Mouse (Mus musculus) megakaryocyte, embryonic 14.5 days (primary cell): ENCODE measurements around the gene Clnk. TPM values are rescaled to one million over a fixed set of nuclear protein-coding genes. Genes with fewer than 3 reads are reported as not detected.

Experiments
- H3K27me3 ChIP-seq: replicated peaks from 2 replicates; pipeline ENCODE3; 2012; ENCODE audit warnings: inconsistent platforms
- H3K36me3 ChIP-seq: replicated peaks from 2 replicates; pipeline ENCODE3; 2012; ENCODE audit warnings: low read length, inconsistent platforms, mixed read lengths
- H3K4me1 ChIP-seq: 2 replicates; pipeline ENCODE4 v1.6.1; 2012; ENCODE audit warnings: inconsistent platforms
- H3K4me3 ChIP-seq: replicated peaks from 2 replicates; pipeline ENCODE3; 2012; ENCODE audit warnings: moderate library complexity, mild to moderate bottlenecking, inconsistent platforms
- H3K9me3 ChIP-seq: 2 replicates; pipeline ENCODE4 v1.6.1; 2012; ENCODE audit warnings: inconsistent platforms
- FLI1 ChIP-seq: IDR thresholded peaks from 2 replicates; pipeline ENCODE4 v1.6.1; 2012; ENCODE audit warnings: low read length, inconsistent platforms, mixed read lengths
- GATA1 ChIP-seq: IDR thresholded peaks from 3 replicates; pipeline ENCODE4 v1.6.1; 2012; ENCODE audit warnings: mixed read lengths, low read length, inconsistent platforms, borderline replicate concordance
- polyA plus RNA-seq: library from polyadenylated mRNA; stranded (reverse); fragments of >175 nt; gene quantifications from 2 replicates; pipeline ENCODE4 v1.2.3, GENCODE M21; 2012; ENCODE audit warnings: low replicate concordance; ENCODE audit not compliant: insufficient read depth

Gene Clnk
- polyA plus RNA-seq, 1 experiment, result not detected

GRCm38 (mm10) chr5:38813391-38814109 lies 63.1 kb downstream of the Clnk start:
- peaks cover 4% of the 10 kb centered on the region for H3K27me3 ChIP-seq
- H3K4me3 ChIP-seq, result no peak overlapping the region
- H3K4me1 ChIP-seq, result peaks cover 29% of the 10 kb centered on the region
- H3K36me3 ChIP-seq, result no peaks in the 10 kb centered on the region
- no peaks in the 10 kb centered on the region for H3K9me3 ChIP-seq
- TF ChIP-seq FLI1, result no peak
- no peak for TF ChIP-seq GATA1

GRCm38 (mm10) chr5:38812916-38813315 lies 63.7 kb downstream of the Clnk start:
- TF ChIP-seq GATA1 (no peak), FLI1 (no peak)
- Histone ChIP-seq H3K4me1 (peaks cover 22% of the 10 kb centered on the region), H3K27me3 (peaks cover 4% of the 10 kb centered on the region), H3K9me3 (no peaks in the 10 kb centered on the region), H3K36me3 (no peaks in the 10 kb centered on the region), H3K4me3 (no peak overlapping the region)

GRCm38 (mm10) chr5:38812386-38812785 lies 64.2 kb downstream of the Clnk start:
- no peaks in the 10 kb centered on the region for H3K36me3 ChIP-seq
- no peak overlapping the region for H3K4me3 ChIP-seq
- peaks cover 17% of the 10 kb centered on the region for H3K4me1 ChIP-seq
- TF ChIP-seq FLI1, result no peak
- TF ChIP-seq GATA1, result no peak
- H3K9me3 ChIP-seq, result no peaks in the 10 kb centered on the region
- H3K27me3 ChIP-seq, result peaks cover 4% of the 10 kb centered on the region

- Histone ChIP-seq H3K9me3 (no peaks in the 10 kb centered on the region), H3K4me3 (no peak overlapping the region), H3K36me3 (no peaks in the 10 kb centered on the region), H3K4me1 (peaks cover 12% of the 10 kb centered on the region), H3K27me3 (no peaks in the 10 kb centered on the region)
- no peak for TF ChIP-seq GATA1
- TF ChIP-seq FLI1, result no peak
These were observed 77.7 kb downstream of the Clnk start for GRCm38 (mm10) chr5:38798910-38799309.

- TF ChIP-seq GATA1, result no peak
- Histone ChIP-seq H3K4me1 (no peaks in the 10 kb centered on the region), H3K27me3 (no peaks in the 10 kb centered on the region), H3K36me3 (no peaks in the 10 kb centered on the region), H3K9me3 (no peaks in the 10 kb centered on the region), H3K4me3 (no peak overlapping the region)
These were observed 81.5 kb downstream of the Clnk start for GRCm38 (mm10) chr5:38795139-38795538.

GRCm38 (mm10) chr5:38791116-38791515 lies 85.5 kb downstream of the Clnk start:
- no peaks in the 10 kb centered on the region for H3K27me3 ChIP-seq
- no peaks in the 10 kb centered on the region for H3K36me3 ChIP-seq
- H3K4me3 ChIP-seq, result no peak overlapping the region
- H3K4me1 ChIP-seq, result peaks cover 9% of the 10 kb centered on the region; the same call in 1 of the 2 replicates
- no peaks in the 10 kb centered on the region for H3K9me3 ChIP-seq
- TF ChIP-seq FLI1 (no peak), GATA1 (no peak)

- Histone ChIP-seq H3K36me3 (no peaks in the 10 kb centered on the region), H3K4me1 (peaks cover 10% of the 10 kb centered on the region; the same call in 1 of the 2 replicates), H3K4me3 (no peak overlapping the region), H3K27me3 (no peaks in the 10 kb centered on the region), H3K9me3 (no peaks in the 10 kb centered on the region)
- TF ChIP-seq GATA1 (no peak), FLI1 (no peak)
These were observed 87.8 kb downstream of the Clnk start for GRCm38 (mm10) chr5:38788820-38789219.

GRCm38 (mm10) chr5:38787851-38788520 lies 88.6 kb downstream of the Clnk start:
- Histone ChIP-seq H3K4me3 (no peak overlapping the region), H3K27me3 (no peaks in the 10 kb centered on the region), H3K36me3 (no peaks in the 10 kb centered on the region), H3K4me1 (peaks cover 10% of the 10 kb centered on the region; the same call in 1 of the 2 replicates), H3K9me3 (no peaks in the 10 kb centered on the region)
- TF ChIP-seq GATA1 (no peak), FLI1 (no peak)

- no peaks in the 10 kb centered on the region for H3K36me3 ChIP-seq
- H3K4me3 ChIP-seq, result no peak overlapping the region
- H3K9me3 ChIP-seq, result no peaks in the 10 kb centered on the region
- H3K27me3 ChIP-seq, result no peaks in the 10 kb centered on the region
- TF ChIP-seq FLI1 (no peak), GATA1 (no peak)
- peaks cover 20% of the 10 kb centered on the region for H3K4me1 ChIP-seq
These were observed 90.5 kb downstream of the Clnk start for GRCm38 (mm10) chr5:38786126-38786525.

GRCm38 (mm10) chr5:38785686-38786085 lies 90.9 kb downstream of the Clnk start:
- TF ChIP-seq GATA1, result no peak
- no peak for TF ChIP-seq FLI1
- H3K9me3 ChIP-seq, result no peaks in the 10 kb centered on the region
- no peaks in the 10 kb centered on the region for H3K27me3 ChIP-seq
- H3K36me3 ChIP-seq, result no peaks in the 10 kb centered on the region
- peaks cover 20% of the 10 kb centered on the region for H3K4me1 ChIP-seq
- H3K4me3 ChIP-seq, result no peak overlapping the region
